15 mouse cellular contexts compared by ENCODE assay signal in genomic region chr2:151968451-151968850, GRCm38 (mm10). TPM values are rescaled to one million over a fixed set of nuclear protein-coding genes. Genes with fewer than 3 reads are reported as not detected.
DNase-seq lines count a peak whose midpoint lies in the region; ATAC-seq and TF ChIP-seq lines count a peak whose summit lies in the region.
"Had no signal": no experiment of that assay in that cellular context is flagged by ENCODE, and none has a peak within 500 bp of the region (broad histone marks: within the 10 kb centered on the region; RNA-seq: fewer than 3 reads in every experiment).

No protein-coding gene starts in this region.

- H3K4me1 ChIP-seq in CH12.LX (ENCODE audit: control insufficient read depth in 1 of 2, insufficient read depth in 2 of 2), result peaks cover 49 to 92% of the 10 kb centered on the region in 2 experiments
- H3K4me1 ChIP-seq in hindbrain, embryonic 10.5 days (replicated peaks), result peaks cover 93% of the 10 kb centered on the region
- peaks cover 88% of the 10 kb centered on the region for H3K4me1 ChIP-seq in midbrain, embryonic 12.5 days
- peaks cover 10% of the 10 kb centered on the region for H3K4me1 ChIP-seq in cerebellum, adult 2 months (ENCODE audit: control insufficient read depth, insufficient read depth, low read length)

- peak overlapping the region; percentile 43; the same call in 1 of the 2 replicates for H3K27ac ChIP-seq in gastrocnemius, adult 2 months
- H3K27ac ChIP-seq in CH12.LX (ENCODE audit: insufficient read depth, low read depth), result peak overlapping the region; percentile 30; the same call in 1 of the 2 replicates
- peak overlapping the region; percentile 93 for H3K27ac ChIP-seq in hindbrain, embryonic 10.5 days
- peak overlapping the region; percentile 90 for H3K27ac ChIP-seq in midbrain, embryonic 12.5 days (replicated peaks)
- H3K27ac ChIP-seq in cerebellum, adult 2 months (ENCODE audit: insufficient read depth, low read length), result no peak overlapping the region
- H3K27ac ChIP-seq: macrophage had no signal

- peak; percentile 22 for DNase-seq in gastrocnemius, adult 2 months
- no peak for DNase-seq in gastrocnemius, postnatal 36 days
- no peak for DNase-seq in CH12.LX (ENCODE audit: extremely low read depth)
- no peak for DNase-seq in hindbrain, embryonic 10.5 days (ENCODE audit: low spot score)
- no peak for DNase-seq in cerebellum, adult 2 months
- DNase-seq in urinary bladder, postnatal 14 days (ENCODE audit: low spot score), result no peak
- DNase-seq: B cell, adult 2 months; gastrocnemius, postnatal 14 days; layer of hippocampus, adult 9-11 months; right cerebral cortex, postnatal 4 days had no signal

- dilution Hi-C loops in CH12.LX (cut with MboI; ENCODE audit: extremely low pct_ligation_motif_present, extremely low pct_unique_long_range_greater_than_20kb, low sequenced_read_pairs), result no loop called here

- 77% methylated on average over 8 of the region's 8 CpGs for WGBS in hindbrain, embryonic 10.5 days
- WGBS in midbrain, embryonic 12.5 days, result 78% methylated on average over 8 of the region's 8 CpGs
- WGBS in cerebellum, adult 2 months, result 66% methylated on average over 8 of the region's 8 CpGs

- intact Hi-C loops in gastrocnemius, adult 2 months (cut with DNase I), result no loop called here
- intact Hi-C loops in gastrocnemius, postnatal 36 days (cut with DNase I), result no loop called here

- no peak for TF ChIP-seq POLR2A in CH12.LX (IDR thresholded peaks at IDR 0.05; ENCODE audit: low read depth, low read length)
- TF ChIP-seq POLR2A in cerebellum, adult 2 months (IDR thresholded peaks at IDR 0.05; ENCODE audit: borderline replicate concordance, insufficient read depth, low read length), result no peak

- H3K79me2 ChIP-seq in CH12.LX (replicated peaks; ENCODE audit: control insufficient read depth, extremely low read depth, insufficient read depth, poor library complexity, severe bottlenecking), result peaks cover 6% of the 10 kb centered on the region; the same call in 1 of the 2 replicates

- no peaks in the 10 kb centered on the region for H3K27me3 ChIP-seq in CH12.LX (replicated peaks)
- peaks cover 26% of the 10 kb centered on the region; the same call in 1 of the 2 replicates for H3K27me3 ChIP-seq in hindbrain, embryonic 10.5 days (ENCODE audit: insufficient read depth, poor library complexity, severe bottlenecking)
- H3K27me3 ChIP-seq in midbrain, embryonic 12.5 days, result 0 out of 2 replicates have a peak, but pooled peaks cover 10% of the 10 kb centered on the region
- no peaks in the 10 kb centered on the region; the same call in 1 of the 2 replicates for H3K27me3 ChIP-seq in cerebellum, adult 2 months (ENCODE audit: control insufficient read depth, insufficient read depth, low read length)

- in situ Hi-C loops in CH12.LX (cut with MboI; ENCODE audit: low pct_ligation_motif_present, low pct_unique_long_range_greater_than_20kb, low sequenced_read_pairs), result no loop called here

- TF ChIP-seq CTCF in gastrocnemius, adult 2 months (IDR thresholded peaks at IDR 0.05), result no peak
- no peak for TF ChIP-seq CTCF in CH12.LX (conservative IDR thresholded peaks at IDR 0.05 in 1 of 2, IDR thresholded peaks at IDR 0.05 in 1 of 2; ENCODE audit: low read depth in 2 of 2, low read length in 2 of 2)
- TF ChIP-seq CTCF in cerebellum, adult 2 months (IDR thresholded peaks at IDR 0.05; ENCODE audit: borderline replicate concordance, insufficient read depth, low read depth, low read length), result no peak

- TF ChIP-seq EP300 in CH12.LX (IDR thresholded peaks at IDR 0.05; ENCODE audit: low read length), result no peak

- no peak for ATAC-seq in midbrain, embryonic 12.5 days (ENCODE audit: low FRiP score, low read depth)
- no peak for ATAC-seq in megakaryocyte, adult 5-6 weeks (ENCODE audit: poor library complexity, severe bottlenecking)

- no peak overlapping the region for H3K4me3 ChIP-seq in gastrocnemius, adult 2 months
- no peak overlapping the region for H3K4me3 ChIP-seq in CH12.LX (replicated peaks in 1 of 3; ENCODE audit: low read depth in 2 of 3, low read length in 2 of 3, poor library complexity in 1 of 3)
- H3K4me3 ChIP-seq in hindbrain, embryonic 10.5 days, result peak overlapping the region; percentile 56
- peak overlapping the region; percentile 53 for H3K4me3 ChIP-seq in midbrain, embryonic 12.5 days
- no peak overlapping the region for H3K4me3 ChIP-seq in cerebellum, adult 2 months (replicated peaks; ENCODE audit: insufficient read depth, low read depth, low read length)

- no peaks in the 10 kb centered on the region for H3K9me3 ChIP-seq in CH12.LX (replicated peaks; ENCODE audit: low read length)
- H3K9me3 ChIP-seq in hindbrain, embryonic 10.5 days, result no peaks in the 10 kb centered on the region
- H3K9me3 ChIP-seq in midbrain, embryonic 12.5 days, result no peaks in the 10 kb centered on the region

- H3K9ac ChIP-seq in CH12.LX (ENCODE audit: insufficient read depth, low read depth), result no peak overlapping the region
- H3K9ac ChIP-seq in midbrain, embryonic 12.5 days (replicated peaks), result peak overlapping the region; percentile 41

- peaks cover 16 to 43% of the 10 kb centered on the region in 2 experiments for H3K36me3 ChIP-seq in CH12.LX (replicated peaks in 1 of 2; ENCODE audit: control insufficient read depth in 1 of 2, insufficient read depth in 1 of 2, low read length in 1 of 2)
- H3K36me3 ChIP-seq in hindbrain, embryonic 10.5 days, result peaks cover 28% of the 10 kb centered on the region
- H3K36me3 ChIP-seq in midbrain, embryonic 12.5 days, result peaks cover 20% of the 10 kb centered on the region

- H3K4me2 ChIP-seq in CH12.LX (ENCODE audit: insufficient read depth, low read depth, poor library complexity, severe bottlenecking), result no peak overlapping the region
- H3K4me2 ChIP-seq in midbrain, embryonic 12.5 days (replicated peaks), result peak overlapping the region; percentile 76

- TF ChIP-seq RAD21 in CH12.LX (IDR thresholded peaks at IDR 0.05; ENCODE audit: low read depth, low read length), result no peak

TF ChIP-seq in CH12.LX, 34 proteins besides CTCF, POLR2A, EP300 and RAD21:
- no peak for TF ChIP-seq PAX5 (IDR thresholded peaks at IDR 0.05; ENCODE audit: low read length)
- no peak for TF ChIP-seq USF1 (IDR thresholded peaks at IDR 0.05; ENCODE audit: low read depth, low read length)
- no peak for TF ChIP-seq NELFE (IDR thresholded peaks at IDR 0.05; ENCODE audit: low read depth, low read length)
- TF ChIP-seq TBP (conservative IDR thresholded peaks at IDR 0.05; ENCODE audit: low read depth, low read length), result no peak
- TF ChIP-seq ZC3H11A (IDR thresholded peaks at IDR 0.05; ENCODE audit: low read depth, low read length), result no peak

RNA-seq across cellular contexts. Expression of gene Fam110a, which starts 11.6 kb away (rescaled TPM):
- total RNA-seq in gastrocnemius, adult 2 months (2021), result 1 to 10 TPM; 1.8 to 2.6 TPM
- total RNA-seq in gastrocnemius, postnatal 36 days (2021), result 1 to 10 TPM; 2.5 to 2.6 TPM
- total RNA-seq in CH12.LX (2012; rRNA removed), result 8.9 and 9.8 TPM in 2 replicates
- total RNA-seq in CH12.LX (2014; rRNA removed), result 3.0 and 3.7 TPM in 2 replicates
- 5.2 and 6.3 TPM in 2 replicates for polyA plus RNA-seq in CH12.LX (2012; ENCODE audit: insufficient read length, low read depth)
- polyA plus RNA-seq in hindbrain, embryonic 10.5 days (2016; fragmentation: Nextera tagmentation; extraction: Ambion mirVana), result 99.4 and 149 TPM in 2 replicates
- polyA plus RNA-seq in midbrain, embryonic 12.5 days (2016; fragmentation: Nextera tagmentation; extraction: Ambion mirVana), result 114 and 120 TPM in 2 replicates
- 8.3 and 8.9 TPM in 2 replicates for polyA plus RNA-seq in cerebellum, adult 2 months (2012; rRNA removed)
- total RNA-seq in megakaryocyte, adult 5-6 weeks (2015), result 7.8 and 14.8 TPM in 2 replicates
- 6.0 and 8.6 TPM in 2 replicates for total RNA-seq in megakaryocyte, adult 5-6 weeks (2017)

RNA-seq across cellular contexts. Expression of gene Slc52a3, which starts 27.9 kb away (rescaled TPM):
- 1 to 10 TPM in 1 of 2 experiments, under 1 TPM in 1; 0.69 to 1.6 TPM for total RNA-seq in gastrocnemius, adult 2 months (2021)
- under 1 TPM; 0.36 to 0.91 TPM for total RNA-seq in gastrocnemius, postnatal 36 days (2021)
- 0.17 and 0.55 TPM in 2 replicates for total RNA-seq in CH12.LX (2012; rRNA removed)
- total RNA-seq in CH12.LX (2014; rRNA removed), result 0.23 TPM in 1 of 2 replicates, not detected in the other
- polyA plus RNA-seq in CH12.LX (2012; ENCODE audit: insufficient read length, low read depth), result 0.12 and 0.17 TPM in 2 replicates
- 0.90 and 1.3 TPM in 2 replicates for polyA plus RNA-seq in hindbrain, embryonic 10.5 days (2016; fragmentation: Nextera tagmentation; extraction: Ambion mirVana)
- 0.94 and 1.2 TPM in 2 replicates for polyA plus RNA-seq in midbrain, embryonic 12.5 days (2016; fragmentation: Nextera tagmentation; extraction: Ambion mirVana)
- polyA plus RNA-seq in cerebellum, adult 2 months (2012; rRNA removed), result 2.1 and 2.6 TPM in 2 replicates
- 1.0 and 1.4 TPM in 2 replicates for total RNA-seq in megakaryocyte, adult 5-6 weeks (2015)
- total RNA-seq in megakaryocyte, adult 5-6 weeks (2017), result 0.07 and 0.53 TPM in 2 replicates
- polyA plus RNA-seq: macrophage had no signal

RNA-seq across cellular contexts. Expression of gene Angpt4, which starts 57.4 kb away (rescaled TPM):
- under 1 TPM in 1 of 2 experiments, not detected in 1; 0.20 TPM for total RNA-seq in gastrocnemius, adult 2 months (2021)
- under 1 TPM; 0.10 to 0.15 TPM for total RNA-seq in gastrocnemius, postnatal 36 days (2021)
- total RNA-seq in CH12.LX (2012; rRNA removed) (0.04 TPM in 1 of 2 replicates, not detected in the other), CH12.LX (2014; rRNA removed) (not detected in 2 replicates)
- polyA plus RNA-seq in CH12.LX (2012; ENCODE audit: insufficient read length, low read depth), result not detected in 2 replicates
- 0.22 and 0.31 TPM in 2 replicates for polyA plus RNA-seq in hindbrain, embryonic 10.5 days (2016; fragmentation: Nextera tagmentation; extraction: Ambion mirVana)
- 0.43 TPM in 1 of 2 replicates, not detected in the other for polyA plus RNA-seq in midbrain, embryonic 12.5 days (2016; fragmentation: Nextera tagmentation; extraction: Ambion mirVana)
- polyA plus RNA-seq in cerebellum, adult 2 months (2012; rRNA removed), result 0.23 and 0.25 TPM in 2 replicates
- not detected in 2 replicates for total RNA-seq in megakaryocyte, adult 5-6 weeks (2015)
- 0.26 TPM in 1 of 2 replicates, not detected in the other for total RNA-seq in megakaryocyte, adult 5-6 weeks (2017)
- total RNA-seq: hematopoietic stem cell, adult 5-6 weeks; neutrophil, adult 5-6 weeks had no signal
- polyA plus RNA-seq: macrophage had no signal

Comparison
In these comparisons a context has a peak if more than half of its experiments do, and no peak if none do; other contexts are left out.
1. H3K4me3 ChIP-seq: peak in hindbrain, embryonic 10.5 days (single experiment) and midbrain, embryonic 12.5 days (single experiment); none in gastrocnemius, adult 2 months (single experiment), CH12.LX (0 of 3) and cerebellum, adult 2 months (single experiment).